Mouse (Mus musculus) stomach, adult 2 months (tissue): Measurements from ENCODE around the gene Serpina3b. TPM values are rescaled to one million over a fixed set of nuclear protein-coding genes. Genes with fewer than 3 reads are reported as not detected.

Experiments used
- polyA plus RNA-seq: library from polyadenylated mRNA; depleted of rRNA; stranded (reverse); fragments of >200 nt; gene quantifications from 2 replicates; pipeline ENCODE4 v1.2.3, GENCODE M21; 2012; rRNA removed

The Serpina3b gene
- 0.10 TPM in 1 of 2 replicates, not detected in the other for polyA plus RNA-seq

GRCm38 (mm10) chr12:104127696-104128095, at the start of gene Serpina3b:
TSS of gene Serpina3b (plus strand) at chr12:104127996.

DNA sequence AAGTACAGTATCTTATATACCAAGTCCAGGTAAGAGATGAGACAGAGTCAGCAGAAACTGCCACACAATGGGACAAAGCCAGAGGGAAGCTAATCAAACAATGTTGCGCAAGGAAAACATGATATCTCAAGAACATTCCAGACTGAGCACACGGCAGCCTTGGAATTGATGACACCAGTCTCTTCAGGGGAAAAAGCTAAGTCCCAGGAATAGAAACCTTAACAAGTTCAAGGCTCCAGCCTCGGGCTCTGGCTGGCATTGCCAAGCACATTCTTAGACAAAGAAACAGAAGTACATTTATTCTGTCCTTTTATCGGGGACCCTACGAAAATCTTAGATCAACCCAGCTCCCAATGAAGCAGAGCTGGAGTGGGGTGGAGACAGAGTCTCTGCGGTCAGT, 27.0 kb upstream of the Serpina3b start, which contains the start of gene Serpina5:
Serpina5 (plus strand) TSS at position 346 of the 400 bp plus-strand sequence.

GRCm38 (mm10) chr12:104112333-104112732, 15.5 kb upstream of the Serpina3b start, which contains the start of gene Serpina3a:
TSS of gene Serpina3a (plus strand) at chr12:104112724.

DNA sequence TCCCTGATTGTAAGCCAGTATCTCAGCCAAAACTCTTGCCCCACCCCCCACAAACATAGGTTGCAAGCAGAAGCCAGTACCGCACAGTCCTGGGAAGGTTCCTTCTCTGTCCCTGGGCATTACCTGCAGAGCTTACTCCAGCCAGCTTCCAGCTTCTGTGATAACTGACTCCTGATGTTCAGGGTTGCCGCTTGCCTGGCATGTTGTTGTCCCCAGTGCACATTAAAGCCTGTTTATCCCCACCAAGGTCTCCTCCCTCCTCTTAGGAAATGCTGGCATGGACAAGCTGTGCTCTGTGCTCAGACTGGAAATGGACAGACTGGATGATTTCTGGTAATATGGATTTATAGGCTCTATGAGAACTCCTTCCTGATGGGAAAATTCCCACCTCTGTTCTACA, 25.9 kb downstream of the Serpina3b start, which contains the start of gene Serpina3c:
Serpina3c (minus strand) TSS at position 215 of the 400 bp plus-strand sequence.

Other genes with a start within 250 kb of the Serpina3b start
- 0.96 TPM in 1 of 2 replicates, not detected in the other for gene Serpina1c, start 223.1 kb upstream of the Serpina3b start, polyA plus RNA-seq
- 1.8 TPM in 1 of 2 replicates, not detected in the other for gene Serpina1e, start 169.0 kb upstream of the Serpina3b start, polyA plus RNA-seq
- gene Serpina11, start 138.0 kb upstream of the Serpina3b start, polyA plus RNA-seq = 0.13 and 0.48 TPM in 2 replicates
- 0.73 and 1.8 TPM in 2 replicates for gene Serpina9, start 114.2 kb upstream of the Serpina3b start, polyA plus RNA-seq
- 0.70 and 2.3 TPM in 2 replicates for gene Serpina12, start 83.6 kb upstream of the Serpina3b start, polyA plus RNA-seq
- gene Serpina5, start 26.9 kb upstream of the Serpina3b start, polyA plus RNA-seq = not detected in 2 replicates
- not detected in 2 replicates for gene Serpina3a, start 15.3 kb upstream of the Serpina3b start, polyA plus RNA-seq
- 0.11 and 0.25 TPM in 2 replicates for gene Serpina3c, start 25.9 kb downstream of the Serpina3b start, polyA plus RNA-seq
- 0.04 and 0.12 TPM in 2 replicates for gene Serpina3f, start 86.5 kb downstream of the Serpina3b start, polyA plus RNA-seq
- gene Serpina3g, start 108.2 kb downstream of the Serpina3b start, polyA plus RNA-seq = 1.2 TPM in 2 replicates
- 0.05 and 0.08 TPM in 2 replicates for gene Serpina3i, start 135.1 kb downstream of the Serpina3b start, polyA plus RNA-seq
- gene Serpina3j, start 186.6 kb downstream of the Serpina3b start, polyA plus RNA-seq = not detected in 2 replicates
- 0.50 TPM in 1 of 2 replicates, not detected in the other for gene Serpina3k, start 210.5 kb downstream of the Serpina3b start, polyA plus RNA-seq
- 0.03 and 0.08 TPM in 2 replicates for gene Serpina3m, start 210.5 kb downstream of the Serpina3b start, polyA plus RNA-seq